Mouse (Mus musculus): ENCODE data around the gene Cabin1. TPM values are rescaled to one million over a fixed set of nuclear protein-coding genes. Genes with fewer than 3 reads are reported as not detected.

Cabin1 gene
- polyA plus RNA-seq, 1 experiment from 2014 or later = 32.6 TPM

GRCm38 (mm10) chr10:75635019-75635692 lies 129.0 kb downstream of the Cabin1 start:
- peaks cover 11% of the 10 kb centered on the region; the same call in 1 of the 2 replicates for H3K4me1 ChIP-seq
- no peaks in the 10 kb centered on the region for H3K36me3 ChIP-seq
- no peaks in the 10 kb centered on the region for H3K27me3 ChIP-seq (ENCODE audit: low read depth, poor library complexity, severe bottlenecking)
- 67% methylated on average over 14 of the region's 14 CpGs for WGBS
- H3K9me3 ChIP-seq (replicated peaks) = no peaks in the 10 kb centered on the region
- no peak overlapping the region for H3K27ac ChIP-seq (replicated peaks)
- H3K4me3 ChIP-seq = no peak overlapping the region
- DNase-seq (ENCODE audit: low spot score) = no peak

DNA sequence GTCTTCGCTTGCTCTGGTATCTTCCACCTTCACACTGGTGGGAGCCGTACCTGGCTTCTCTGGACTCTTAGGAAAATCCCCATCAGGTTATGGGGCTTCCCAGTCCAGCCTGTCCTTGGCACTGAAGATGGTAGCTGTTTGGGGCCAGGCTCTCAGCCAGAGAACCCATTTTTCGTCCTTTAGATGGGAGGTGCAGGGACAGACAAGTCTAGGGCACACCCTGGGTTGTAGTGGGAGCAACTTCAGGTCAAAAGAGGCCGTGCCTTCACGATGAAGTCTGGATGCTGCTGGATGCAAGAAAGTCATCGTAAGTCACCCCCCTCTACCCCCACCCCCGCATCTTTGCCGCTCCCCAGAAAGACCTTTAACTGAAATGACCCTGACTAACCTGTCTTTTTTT lies 129.5 kb downstream of the Cabin1 start:
- 97% methylated on average over 8 of the region's 8 CpGs for WGBS

GRCm38 (mm10) chr10:75633576-75634139 lies 130.5 kb downstream of the Cabin1 start:
- H3K4me3 ChIP-seq = no peak overlapping the region
- H3K9me3 ChIP-seq (replicated peaks) = no peaks in the 10 kb centered on the region
- no peaks in the 10 kb centered on the region for H3K27me3 ChIP-seq (ENCODE audit: low read depth, poor library complexity, severe bottlenecking)
- H3K4me1 ChIP-seq = peaks cover 10% of the 10 kb centered on the region; the same call in 1 of the 2 replicates
- H3K36me3 ChIP-seq = no peaks in the 10 kb centered on the region
- no peak for DNase-seq (ENCODE audit: low spot score)
- 74% methylated on average over 14 of the region's 14 CpGs for WGBS
- no peak overlapping the region for H3K27ac ChIP-seq (replicated peaks)

More for the DNA sequence above, 129.5 kb downstream of the Cabin1 start:
- Histone ChIP-seq H3K9me3 (replicated peaks) (no peaks in the 10 kb centered on the region), H3K27ac (replicated peaks) (no peak overlapping the region), H3K4me3 (no peak overlapping the region), H3K36me3 (no peaks in the 10 kb centered on the region), H3K4me1 (peaks cover 11% of the 10 kb centered on the region; the same call in 1 of the 2 replicates), H3K27me3 (ENCODE audit: low read depth, poor library complexity, severe bottlenecking) (no peaks in the 10 kb centered on the region)
- no peak for DNase-seq (ENCODE audit: low spot score)

DNA sequence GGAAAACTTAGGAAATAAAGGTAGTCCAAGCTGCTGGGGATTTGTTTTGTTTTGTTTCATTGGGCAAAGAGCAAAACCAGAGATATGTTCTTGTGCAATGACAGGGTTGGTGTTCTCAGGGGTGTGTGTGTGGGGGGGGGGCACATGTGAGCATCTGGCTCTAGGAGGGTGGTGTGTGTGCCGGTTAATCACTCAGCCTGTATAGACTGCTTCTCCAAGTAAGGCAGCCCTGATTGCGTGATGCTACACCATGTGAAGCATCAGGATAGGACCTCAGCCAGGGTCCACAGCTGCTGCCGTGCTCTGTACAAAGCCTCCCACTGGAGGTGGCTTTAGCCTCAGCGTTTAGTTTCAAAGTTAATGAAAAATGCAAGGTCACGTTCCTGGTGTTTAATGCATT lies 131.1 kb downstream of the Cabin1 start:
- Histone ChIP-seq H3K36me3 (no peaks in the 10 kb centered on the region), H3K27ac (replicated peaks) (no peak overlapping the region), H3K4me1 (peaks cover 4% of the 10 kb centered on the region; the same call in 1 of the 2 replicates), H3K9me3 (replicated peaks) (no peaks in the 10 kb centered on the region), H3K27me3 (ENCODE audit: low read depth, poor library complexity, severe bottlenecking) (no peaks in the 10 kb centered on the region), H3K4me3 (no peak overlapping the region)
- DNase-seq (ENCODE audit: low spot score) = no peak
- 94% methylated on average over 5 of the region's 5 CpGs for WGBS

GRCm38 (mm10) chr10:75632633-75633032 lies 131.5 kb downstream of the Cabin1 start:
- Histone ChIP-seq H3K36me3 (no peaks in the 10 kb centered on the region), H3K27me3 (ENCODE audit: low read depth, poor library complexity, severe bottlenecking) (no peaks in the 10 kb centered on the region), H3K27ac (replicated peaks) (no peak overlapping the region), H3K9me3 (replicated peaks) (no peaks in the 10 kb centered on the region), H3K4me3 (no peak overlapping the region), H3K4me1 (peaks cover 3% of the 10 kb centered on the region; the same call in 1 of the 2 replicates)
- no peak for DNase-seq (ENCODE audit: low spot score)
- 65% methylated on average over 5 of the region's 5 CpGs for WGBS

DNA sequence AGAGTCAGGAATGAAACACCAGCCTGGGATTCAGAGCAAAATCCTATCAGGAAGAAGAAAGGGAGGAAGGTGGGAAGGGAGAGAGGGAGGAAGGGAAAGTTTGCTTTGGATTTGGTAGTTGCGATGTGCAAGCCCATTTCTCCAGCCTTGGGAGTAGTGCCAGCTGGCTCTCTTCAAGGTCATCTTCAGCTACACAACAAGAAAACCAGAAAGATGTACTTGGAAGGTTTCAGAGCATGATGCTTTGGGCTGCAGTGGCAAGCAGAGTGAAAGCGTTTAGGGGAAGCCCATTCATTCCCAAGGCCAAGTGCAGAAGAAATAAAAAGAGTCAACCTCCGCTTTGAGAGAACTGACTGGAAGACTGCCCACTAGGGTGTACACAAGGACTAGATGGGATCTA lies 136.7 kb downstream of the Cabin1 start:
- H3K27me3 ChIP-seq (ENCODE audit: low read depth, poor library complexity, severe bottlenecking) = no peaks in the 10 kb centered on the region
- WGBS = 89% methylated on average over 3 of the region's 3 CpGs
- no peak overlapping the region for H3K27ac ChIP-seq (replicated peaks)
- no peak overlapping the region for H3K4me3 ChIP-seq
- no peak for DNase-seq (ENCODE audit: low spot score)
- no peaks in the 10 kb centered on the region for H3K9me3 ChIP-seq (replicated peaks)
- no peaks in the 10 kb centered on the region for H3K36me3 ChIP-seq
- no peaks in the 10 kb centered on the region for H3K4me1 ChIP-seq

- H3K4me3 ChIP-seq = no peak overlapping the region
- H3K27ac ChIP-seq (replicated peaks) = no peak overlapping the region
- no peaks in the 10 kb centered on the region for H3K9me3 ChIP-seq (replicated peaks)
- H3K4me1 ChIP-seq = no peaks in the 10 kb centered on the region
- H3K27me3 ChIP-seq (ENCODE audit: low read depth, poor library complexity, severe bottlenecking) = no peaks in the 10 kb centered on the region
- DNase-seq (ENCODE audit: low spot score) = no peak
- WGBS = 79% methylated on average over 3 of the region's 3 CpGs
- no peaks in the 10 kb centered on the region for H3K36me3 ChIP-seq
Observed at GRCm38 (mm10) chr10:75626991-75627390, 137.2 kb downstream of the Cabin1 start.

DNA sequence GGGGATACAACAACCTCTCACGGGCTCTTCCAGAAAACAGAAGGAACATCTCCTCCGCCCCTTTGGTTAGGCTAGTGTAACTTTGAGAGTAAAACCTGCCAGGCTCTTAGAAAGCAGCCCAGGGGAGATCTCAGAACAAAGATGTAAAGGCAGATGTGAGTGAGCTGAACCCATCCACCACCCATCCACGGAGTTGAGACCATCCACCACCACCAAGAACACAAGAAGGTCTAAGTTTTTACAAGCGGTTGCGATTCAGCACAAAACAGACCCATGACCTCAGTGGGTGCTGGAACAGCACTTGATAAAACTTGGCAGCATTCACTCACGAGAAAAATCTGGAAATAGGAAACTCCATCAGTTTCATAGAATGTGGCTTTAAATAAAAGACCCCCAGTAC lies 138.2 kb downstream of the Cabin1 start:
- H3K27ac ChIP-seq (replicated peaks) = no peak overlapping the region
- WGBS = 71% methylated on average over 6 of the region's 6 CpGs
- H3K9me3 ChIP-seq (replicated peaks) = no peaks in the 10 kb centered on the region
- H3K4me1 ChIP-seq = no peaks in the 10 kb centered on the region
- no peak overlapping the region for H3K4me3 ChIP-seq
- no peak for DNase-seq (ENCODE audit: low spot score)
- no peaks in the 10 kb centered on the region for H3K27me3 ChIP-seq (ENCODE audit: low read depth, poor library complexity, severe bottlenecking)
- H3K36me3 ChIP-seq = no peaks in the 10 kb centered on the region

GRCm38 (mm10) chr10:75620818-75621217 lies 143.3 kb downstream of the Cabin1 start:
- DNase-seq (ENCODE audit: low spot score) = no peak
- Histone ChIP-seq H3K9me3 (replicated peaks) (no peaks in the 10 kb centered on the region), H3K27me3 (ENCODE audit: low read depth, poor library complexity, severe bottlenecking) (no peaks in the 10 kb centered on the region), H3K4me1 (no peaks in the 10 kb centered on the region), H3K27ac (replicated peaks) (no peak overlapping the region), H3K4me3 (no peak overlapping the region), H3K36me3 (no peaks in the 10 kb centered on the region)
- 51% methylated on average over 3 of the region's 3 CpGs for WGBS

- WGBS = 90% methylated on average over 4 of the region's 4 CpGs
Observed at GRCm38 (mm10) chr10:75616044-75616443, 148.1 kb downstream of the Cabin1 start.

GRCm38 (mm10) chr10:75610486-75610885 lies 153.7 kb downstream of the Cabin1 start:
- no peak for DNase-seq (ENCODE audit: low spot score)
- no peaks in the 10 kb centered on the region for H3K27me3 ChIP-seq (ENCODE audit: low read depth, poor library complexity, severe bottlenecking)
- no peaks in the 10 kb centered on the region for H3K36me3 ChIP-seq
- no peaks in the 10 kb centered on the region for H3K9me3 ChIP-seq (replicated peaks)
- H3K4me1 ChIP-seq = no peaks in the 10 kb centered on the region
- H3K27ac ChIP-seq (replicated peaks) = no peak overlapping the region
- H3K4me3 ChIP-seq = no peak overlapping the region
- 62% methylated on average over 7 of the region's 7 CpGs for WGBS

More at GRCm38 (mm10) chr10:75616044-75616443, 148.1 kb downstream of the Cabin1 start:
- no peaks in the 10 kb centered on the region for H3K4me1 ChIP-seq
- no peak overlapping the region for H3K27ac ChIP-seq (replicated peaks)
- no peaks in the 10 kb centered on the region for H3K36me3 ChIP-seq
- no peaks in the 10 kb centered on the region for H3K27me3 ChIP-seq (ENCODE audit: low read depth, poor library complexity, severe bottlenecking)
- no peak overlapping the region for H3K4me3 ChIP-seq
- DNase-seq (ENCODE audit: low spot score) = no peak
- H3K9me3 ChIP-seq (replicated peaks) = no peaks in the 10 kb centered on the region

DNA sequence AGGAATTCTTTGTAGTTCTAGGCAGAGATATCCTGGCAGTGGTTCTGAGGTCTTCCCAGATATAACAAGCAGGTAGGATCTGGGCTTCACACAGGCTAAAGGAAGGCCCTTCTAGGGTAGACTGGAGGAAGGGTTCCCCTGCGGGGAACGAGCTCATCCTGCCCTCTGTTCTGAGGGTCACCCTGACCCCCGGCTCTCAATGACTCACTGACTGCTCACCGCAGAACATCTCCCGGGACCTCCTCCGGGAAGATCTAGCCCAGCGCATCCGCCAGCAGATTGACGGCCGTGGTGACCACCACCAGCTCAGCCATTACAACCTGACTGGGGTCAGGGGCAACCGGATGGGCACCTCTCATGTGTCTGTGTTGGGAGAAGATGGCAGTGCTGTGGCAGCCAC lies 155.2 kb downstream of the Cabin1 start:
- Histone ChIP-seq H3K4me3 (no peak overlapping the region), H3K4me1 (no peaks in the 10 kb centered on the region), H3K36me3 (no peaks in the 10 kb centered on the region), H3K27ac (replicated peaks) (no peak overlapping the region), H3K27me3 (ENCODE audit: low read depth, poor library complexity, severe bottlenecking) (no peaks in the 10 kb centered on the region), H3K9me3 (replicated peaks) (no peaks in the 10 kb centered on the region)
- 93% methylated on average over 11 of the region's 11 CpGs for WGBS
- no peak for DNase-seq (ENCODE audit: low spot score)

DNA sequence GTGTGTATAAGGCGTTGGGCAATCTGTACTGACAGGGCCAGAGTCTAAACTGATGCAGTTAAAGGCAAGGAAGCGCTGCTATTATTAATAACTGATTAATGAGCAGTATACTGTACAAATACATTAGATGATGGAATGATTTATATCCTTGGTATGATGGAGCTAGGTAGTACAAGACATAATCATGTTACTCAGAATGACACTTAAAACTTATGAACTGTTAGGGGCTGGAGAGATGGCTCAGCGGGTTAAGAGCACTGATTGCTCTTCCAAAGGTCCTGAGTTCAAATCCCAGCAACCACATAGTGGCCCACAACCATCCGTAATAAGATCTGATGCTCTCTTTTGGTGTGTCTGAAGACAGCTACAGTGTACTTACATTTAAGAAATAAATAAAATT lies 156.9 kb downstream of the Cabin1 start:
- Histone ChIP-seq H3K4me3 (no peak overlapping the region), H3K36me3 (no peaks in the 10 kb centered on the region), H3K27me3 (ENCODE audit: low read depth, poor library complexity, severe bottlenecking) (no peaks in the 10 kb centered on the region), H3K4me1 (no peaks in the 10 kb centered on the region), H3K27ac (replicated peaks) (no peak overlapping the region), H3K9me3 (replicated peaks) (no peaks in the 10 kb centered on the region)
- 91% methylated on average over 4 of the region's 4 CpGs for WGBS
- no peak for DNase-seq (ENCODE audit: low spot score)
